Mouse (Mus musculus) intestine, postnatal 0 days (tissue): Measurements from ENCODE around the gene Rora. TPM values are rescaled to one million over a fixed set of nuclear protein-coding genes. Genes with fewer than 3 reads are reported as not detected.
"Not testable (repeated sequence)": the region's sequence is repeated elsewhere in the genome, so short reads cannot be mapped to it uniquely, and the experiment has no call there.

ENCODE experiments used
- ATAC-seq: fragments of 200-750 bp; cut with Nextera tagmentation; 2 replicates; pipeline ENCODE4 v1.8.0; 2017; ENCODE audit warnings: mild to moderate bottlenecking, moderate TSS enrichment, moderate library complexity
- H3K27ac ChIP-seq: fragments of 300-500 bp; sonication (generic); 2 replicates; pipeline ENCODE4 v1.5.1; 2014; ENCODE audit warnings: mild to moderate bottlenecking, low read depth, low read length, moderate library complexity
- H3K27me3 ChIP-seq: fragments of 300-500 bp; sonication (generic); replicated peaks from 2 replicates; pipeline ENCODE4 v1.6.1; 2014; ENCODE audit warnings: low read length, mixed read lengths; ENCODE audit not compliant: control insufficient read depth, insufficient read depth
- H3K36me3 ChIP-seq: fragments of 300-500 bp; sonication (generic); 2 replicates; pipeline ENCODE4 v1.6.1; 2014; ENCODE audit warnings: mild to moderate bottlenecking, moderate library complexity; ENCODE audit not compliant: control insufficient read depth, insufficient read depth
- H3K4me1 ChIP-seq: fragments of 300-500 bp; sonication (generic); replicated peaks from 2 replicates; pipeline ENCODE4 v1.6.1; 2014; ENCODE audit warnings: antibody characterized with exemption, low read length, mixed read lengths; ENCODE audit not compliant: control insufficient read depth, insufficient read depth
- H3K4me2 ChIP-seq: fragments of 300-500 bp; sonication (generic); replicated peaks from 2 replicates; pipeline ENCODE4 v1.6.1; 2014; ENCODE audit warnings: low read depth, mild to moderate bottlenecking, moderate library complexity
- H3K4me3 ChIP-seq: fragments of 300-500 bp; sonication (generic); 2 replicates; pipeline ENCODE4 v1.5.1; 2014; ENCODE audit warnings: low read depth, low read length
- H3K9ac ChIP-seq: fragments of 300-500 bp; sonication (generic); 2 replicates; pipeline ENCODE4 v1.6.1; 2014; ENCODE audit warnings: mild to moderate bottlenecking, low read depth, low read length
- H3K9me3 ChIP-seq: fragments of 300-500 bp; sonication (generic); 2 replicates; pipeline ENCODE4 v1.6.1; 2016; ENCODE audit warnings: mixed run types; ENCODE audit not compliant: control insufficient read depth
- CTCF ChIP-seq: sonication (generic); IDR thresholded peaks from 2 replicates; pipeline ENCODE4 v1.5.1; 2016; ENCODE audit warnings: low read depth, mild to moderate bottlenecking, control low read depth, antibody characterized with exemption, moderate library complexity
- WGBS: fragments of 180-500 bp; shearing (Covaris S2); extraction: QIAGEN DNeasy Blood & Tissue Kit; methylation state at CpG from one replicate; pipeline ENCODE4 v1.1.7; 2014; 5-methylcytosine and 5-hydroxymethylcytosine counted together
- polyA plus RNA-seq: library from polyadenylated mRNA; unstranded; fragments of >200 nt; fragmentation: Nextera tagmentation; extraction: Ambion mirVana; gene quantifications from 2 replicates; pipeline ENCODE4 v1.2.1, GENCODE M21; 2015

Gene Rora
- polyA plus RNA-seq, 1 experiment from 2014 or later: 4.7 TPM

GRCm38 (mm10) chr9:69084086-69084719, 430.6 kb downstream of the Rora start:
- Histone ChIP-seq H3K9ac (no peak overlapping the region), H3K4me1 (no peaks in the 10 kb centered on the region), H3K9me3 (no peaks in the 10 kb centered on the region), H3K4me2 (no peak overlapping the region), H3K4me3 (no peak overlapping the region), H3K27me3 (no peaks in the 10 kb centered on the region), H3K36me3 (no peaks in the 10 kb centered on the region), H3K27ac (no peak overlapping the region)
- no peak for TF ChIP-seq CTCF
- 71% methylated on average over 3 of the region's 3 CpGs for WGBS
- ATAC-seq: no peak

- WGBS: 74% methylated on average over 14 of the region's 14 CpGs
Observed at GRCm38 (mm10) chr9:69084720-69085661, 431.4 kb downstream of the Rora start.

GRCm38 (mm10) chr9:69086844-69087243, 433.3 kb downstream of the Rora start:
- Histone ChIP-seq H3K27me3 (no peaks in the 10 kb centered on the region), H3K9me3 (no peaks in the 10 kb centered on the region), H3K9ac (no peak overlapping the region), H3K4me3 (no peak overlapping the region), H3K36me3 (no peaks in the 10 kb centered on the region), H3K4me2 (no peak overlapping the region), H3K27ac (no peak overlapping the region), H3K4me1 (no peaks in the 10 kb centered on the region)
- no peak for TF ChIP-seq CTCF
- ATAC-seq: no peak
- WGBS: 76% methylated on average over 4 of the region's 4 CpGs

More at GRCm38 (mm10) chr9:69084720-69085661, 431.4 kb downstream of the Rora start:
- H3K9ac ChIP-seq: no peak overlapping the region
- H3K4me2 ChIP-seq: no peak overlapping the region
- no peaks in the 10 kb centered on the region for H3K27me3 ChIP-seq
- no peaks in the 10 kb centered on the region for H3K36me3 ChIP-seq
- H3K27ac ChIP-seq: no peak overlapping the region
- no peak overlapping the region for H3K4me3 ChIP-seq
- ATAC-seq: no peak
- H3K9me3 ChIP-seq: no peaks in the 10 kb centered on the region
- H3K4me1 ChIP-seq: no peaks in the 10 kb centered on the region
- TF ChIP-seq CTCF: no peak

GRCm38 (mm10) chr9:69087325-69087724, 433.7 kb downstream of the Rora start:
- H3K9me3 ChIP-seq: no peaks in the 10 kb centered on the region
- H3K27me3 ChIP-seq: no peaks in the 10 kb centered on the region
- no peak overlapping the region for H3K27ac ChIP-seq
- H3K4me3 ChIP-seq: no peak overlapping the region
- no peaks in the 10 kb centered on the region for H3K36me3 ChIP-seq
- no peak for ATAC-seq
- 88% methylated on average over 1 of the region's 1 CpGs for WGBS
- no peak overlapping the region for H3K4me2 ChIP-seq
- TF ChIP-seq CTCF: no peak
- H3K4me1 ChIP-seq: no peaks in the 10 kb centered on the region
- no peak overlapping the region for H3K9ac ChIP-seq

- WGBS: 89% methylated on average over 5 of the region's 5 CpGs
- Histone ChIP-seq H3K4me3 (no peak overlapping the region), H3K27ac (no peak overlapping the region), H3K9me3 (no peaks in the 10 kb centered on the region), H3K4me2 (no peak overlapping the region), H3K9ac (no peak overlapping the region), H3K36me3 (no peaks in the 10 kb centered on the region), H3K4me1 (no peaks in the 10 kb centered on the region), H3K27me3 (no peaks in the 10 kb centered on the region)
- ATAC-seq: no peak
- TF ChIP-seq CTCF: no peak
Observed at GRCm38 (mm10) chr9:69090749-69091270, 437.2 kb downstream of the Rora start.

GRCm38 (mm10) chr9:69092119-69093013, 438.8 kb downstream of the Rora start:
- no peak overlapping the region for H3K4me3 ChIP-seq
- no peak for ATAC-seq
- H3K9me3 ChIP-seq: no peaks in the 10 kb centered on the region
- no peak overlapping the region for H3K4me2 ChIP-seq
- TF ChIP-seq CTCF: no peak
- H3K9ac ChIP-seq: no peak overlapping the region
- no peaks in the 10 kb centered on the region for H3K4me1 ChIP-seq
- 50% methylated on average over 15 of the region's 15 CpGs for WGBS
- no peaks in the 10 kb centered on the region for H3K36me3 ChIP-seq
- H3K27me3 ChIP-seq: no peaks in the 10 kb centered on the region
- no peak overlapping the region for H3K27ac ChIP-seq

GRCm38 (mm10) chr9:69100153-69100756, 446.7 kb downstream of the Rora start:
- H3K36me3 ChIP-seq, H3K4me1 ChIP-seq, H3K9ac ChIP-seq, ATAC-seq, H3K9me3 ChIP-seq, H3K4me3 ChIP-seq, H3K27ac ChIP-seq, H3K4me2 ChIP-seq, H3K27me3 ChIP-seq: not testable (repeated sequence)
- WGBS: 92% methylated on average over 5 of the region's 5 CpGs
